Mouse (Mus musculus) MEL-GATA-1-ER (cell line): Measurements from ENCODE around the gene Gbgt1.

Experiments
- DNase-seq: peaks from one replicate; pipeline ENCODE4 v3.0.0-alpha.2; 2012; ENCODE audit warnings: low read depth; ENCODE audit errors: extremely low read depth

The Gbgt1 gene

GRCm38 (mm10) chr2:28528354-28528730 lies 31.7 kb downstream of the Gbgt1 start:
- no peak for DNase-seq

- DNase-seq: no peak
These were observed 33.2 kb downstream of the Gbgt1 start for GRCm38 (mm10) chr2:28529856-28530255.

GRCm38 (mm10) chr2:28530311-28530710 lies 33.6 kb downstream of the Gbgt1 start:
- no peak for DNase-seq

GRCm38 (mm10) chr2:28532938-28533771 lies 36.5 kb downstream of the Gbgt1 start:
- no peak for DNase-seq

GRCm38 (mm10) chr2:28533901-28534435 lies 37.3 kb downstream of the Gbgt1 start:
- DNase-seq: no peak

- DNase-seq: no peak
These were observed 38.0 kb downstream of the Gbgt1 start for GRCm38 (mm10) chr2:28534436-28535262.

GRCm38 (mm10) chr2:28535263-28535540 lies 38.5 kb downstream of the Gbgt1 start:
- DNase-seq: no peak

- no peak for DNase-seq
These were observed 39.0 kb downstream of the Gbgt1 start for GRCm38 (mm10) chr2:28535650-28536049.

- DNase-seq: no peak
These were observed 39.5 kb downstream of the Gbgt1 start for GRCm38 (mm10) chr2:28536166-28536565.

- no peak for DNase-seq
These were observed 40.3 kb downstream of the Gbgt1 start for GRCm38 (mm10) chr2:28536766-28537633.

GRCm38 (mm10) chr2:28537634-28537920 lies 40.9 kb downstream of the Gbgt1 start:
- no peak for DNase-seq

- no peak for DNase-seq
These were observed 41.5 kb downstream of the Gbgt1 start for GRCm38 (mm10) chr2:28537995-28538816.

GRCm38 (mm10) chr2:28538817-28539128 lies 42.1 kb downstream of the Gbgt1 start:
- DNase-seq: no peak

GRCm38 (mm10) chr2:28539206-28539605 lies 42.5 kb downstream of the Gbgt1 start:
- no peak for DNase-seq

- no peak for DNase-seq
These were observed 43.3 kb downstream of the Gbgt1 start for GRCm38 (mm10) chr2:28539949-28540348.

GRCm38 (mm10) chr2:28540587-28541227 lies 44.0 kb downstream of the Gbgt1 start:
- DNase-seq: no peak

GRCm38 (mm10) chr2:28543894-28544293 lies 47.2 kb downstream of the Gbgt1 start:
- no peak for DNase-seq

GRCm38 (mm10) chr2:28545976-28546375 lies 49.3 kb downstream of the Gbgt1 start:
- DNase-seq: no peak

GRCm38 (mm10) chr2:28546560-28546959 lies 49.9 kb downstream of the Gbgt1 start:
- DNase-seq: no peak
